Mouse (Mus musculus): ENCODE results near the gene Ffar4. TPM values are rescaled to one million over a fixed set of nuclear protein-coding genes. Genes with fewer than 3 reads are reported as not detected.

The Ffar4 gene
- total RNA-seq, 2 experiments from 2014 or later, result not detected

- no peak for TF ChIP-seq CTCF (conservative IDR thresholded peaks at IDR 0.05)
- no peak for DNase-seq (ENCODE audit: low spot score in 2 of 2)
- no peak overlapping the region for H3K4me3 ChIP-seq
- H3K27ac ChIP-seq, result no peak overlapping the region
Measured at GRCm38 (mm10) chr19:38114834-38115491, 18.1 kb downstream of the Ffar4 start.

GRCm38 (mm10) chr19:38120123-38120760, 23.4 kb downstream of the Ffar4 start:
- TF ChIP-seq CTCF (conservative IDR thresholded peaks at IDR 0.05), result no peak
- Histone ChIP-seq H3K27ac (no peak overlapping the region), H3K4me3 (no peak overlapping the region)
- DNase-seq (ENCODE audit: low spot score in 2 of 2), result no peak

- TF ChIP-seq CTCF (conservative IDR thresholded peaks at IDR 0.05), result no peak
- Histone ChIP-seq H3K27ac (no peak overlapping the region), H3K4me3 (no peak overlapping the region; the same call in 1 of the 2 replicates)
- DNase-seq (ENCODE audit: low spot score in 2 of 2), result no peak
Measured at GRCm38 (mm10) chr19:38123921-38124320, 27.1 kb downstream of the Ffar4 start.

- no peak for DNase-seq (ENCODE audit: low spot score in 2 of 2)
- peak overlapping the region; percentile 54 for H3K4me3 ChIP-seq
- H3K27ac ChIP-seq, result peak overlapping the region; percentile 70; the same call in 1 of the 2 replicates
- TF ChIP-seq CTCF (conservative IDR thresholded peaks at IDR 0.05), result no peak
Measured at GRCm38 (mm10) chr19:38124401-38125218, 27.7 kb downstream of the Ffar4 start.

GRCm38 (mm10) chr19:38125219-38125610, 28.3 kb downstream of the Ffar4 start, which contains the start of gene Rbp4:
Gene Rbp4, minus strand, starts transcription at chr19:38125281.
- TF ChIP-seq CTCF (conservative IDR thresholded peaks at IDR 0.05), result no peak
- peak within 1 kb of the TSS; percentile 54 for H3K4me3 ChIP-seq

GRCm38 (mm10) chr19:38126656-38127055, 29.8 kb downstream of the Ffar4 start:
- no peak for DNase-seq (ENCODE audit: low spot score in 2 of 2)
- Histone ChIP-seq H3K27ac (no peak overlapping the region), H3K4me3 (no peak overlapping the region)
- no peak for TF ChIP-seq CTCF (conservative IDR thresholded peaks at IDR 0.05)

More at GRCm38 (mm10) chr19:38125219-38125610, 28.3 kb downstream of the Ffar4 start, which contains the start of gene Rbp4:
- DNase-seq (ENCODE audit: low spot score in 2 of 2), result no peak
- H3K27ac ChIP-seq, result peak within 1 kb of the TSS; percentile 70; the same call in 1 of the 2 replicates

- H3K27ac ChIP-seq, result no peak within 1 kb of the TSS
- TF ChIP-seq CTCF (conservative IDR thresholded peaks at IDR 0.05), result no peak
- no peak for DNase-seq (ENCODE audit: low spot score in 2 of 2)
- no peak within 1 kb of the TSS for H3K4me3 ChIP-seq
Measured at GRCm38 (mm10) chr19:38132481-38132880, 35.6 kb downstream of the Ffar4 start, which contains the start of gene Pde6c. Gene Pde6c, plus strand, starts transcription at chr19:38132781.

- H3K27ac ChIP-seq, result no peak overlapping the region
- no peak for DNase-seq (ENCODE audit: low spot score in 2 of 2)
- no peak overlapping the region for H3K4me3 ChIP-seq
- TF ChIP-seq CTCF (conservative IDR thresholded peaks at IDR 0.05), result no peak
Measured at GRCm38 (mm10) chr19:38133986-38134385, 37.1 kb downstream of the Ffar4 start.

- DNase-seq (ENCODE audit: low spot score in 2 of 2), result no peak
- Histone ChIP-seq H3K4me3 (no peak overlapping the region), H3K27ac (no peak overlapping the region)
- no peak for TF ChIP-seq CTCF (conservative IDR thresholded peaks at IDR 0.05)
Measured at GRCm38 (mm10) chr19:38134806-38135205, 37.9 kb downstream of the Ffar4 start.

- TF ChIP-seq CTCF (conservative IDR thresholded peaks at IDR 0.05), result no peak
- DNase-seq (ENCODE audit: low spot score in 2 of 2), result no peak
- no peak overlapping the region for H3K4me3 ChIP-seq
- no peak overlapping the region for H3K27ac ChIP-seq
Measured at GRCm38 (mm10) chr19:38143540-38144271, 46.8 kb downstream of the Ffar4 start.

- peak; percentile 38 for TF ChIP-seq CTCF (conservative IDR thresholded peaks at IDR 0.05)
- no peak for DNase-seq (ENCODE audit: low spot score in 2 of 2)
- Histone ChIP-seq H3K27ac (no peak overlapping the region), H3K4me3 (no peak overlapping the region)
Measured at GRCm38 (mm10) chr19:38156243-38156642, 59.4 kb downstream of the Ffar4 start.

GRCm38 (mm10) chr19:38161648-38162354, 64.9 kb downstream of the Ffar4 start:
- TF ChIP-seq CTCF (conservative IDR thresholded peaks at IDR 0.05), result no peak
- Histone ChIP-seq H3K27ac (no peak overlapping the region), H3K4me3 (no peak overlapping the region)
- no peak for DNase-seq (ENCODE audit: low spot score in 2 of 2)

Other genes with a start within 250 kb of the Ffar4 start
- gene Myof, start 53.5 kb upstream of the Ffar4 start, total RNA-seq (2021), result 1 to 10 TPM; 4.3 to 5.0 TPM
- gene Cep55, start 42.1 kb upstream of the Ffar4 start, total RNA-seq (2021), result under 1 TPM; 0.64 to 0.74 TPM
- gene Rbp4, start 28.2 kb downstream of the Ffar4 start, total RNA-seq (2021), result 10 to 100 TPM; 11.9 to 13.7 TPM
- under 1 TPM in 1 of 2 experiments, not detected in 1; 0.15 TPM for gene Pde6c, start 35.7 kb downstream of the Ffar4 start, total RNA-seq (2021)
- gene Fra10ac1, start 127.1 kb downstream of the Ffar4 start, total RNA-seq (2021), result 10 to 100 TPM; 17.8 to 22.4 TPM
- gene Lgi1, start 167.5 kb downstream of the Ffar4 start, total RNA-seq (2021), result 100 to 1,000 TPM; 196 to 209 TPM

Measured in layer of hippocampus, adult 2 months (tissue).